ENCODE assay signal across 8 mouse cellular contexts in genomic region chr5:140662741-140663592, GRCm38 (mm10). TPM values are rescaled to one million over a fixed set of nuclear protein-coding genes. Genes with fewer than 3 reads are reported as not detected.
DNase-seq lines count a peak whose midpoint lies in the region; ATAC-seq and TF ChIP-seq lines count a peak whose summit lies in the region.

No protein-coding gene starts in this region.

- H3K4me2 ChIP-seq in lung, embryonic 14.5 days: no peak overlapping the region

- no peak for TF ChIP-seq CTCF in lung, embryonic 14.5 days (IDR thresholded peaks at IDR 0.05; ENCODE audit: low read depth)

- 0 out of 2 replicates have a peak overlapping the region, but pooled peaks have one; percentile 14 for H3K9ac ChIP-seq in lung, embryonic 14.5 days

- no peaks in the 10 kb centered on the region for H3K36me3 ChIP-seq in lung, embryonic 14.5 days (ENCODE audit: insufficient read depth)
- peaks cover 22% of the 10 kb centered on the region for H3K36me3 ChIP-seq in forebrain, embryonic 10.5 days (replicated peaks)

- no peaks in the 10 kb centered on the region for H3K4me1 ChIP-seq in lung, embryonic 14.5 days (ENCODE audit: insufficient read depth)
- peaks cover 60% of the 10 kb centered on the region for H3K4me1 ChIP-seq in forebrain, embryonic 10.5 days

- H3K9me3 ChIP-seq in lung, embryonic 14.5 days (ENCODE audit: low read depth, low read length): no peaks in the 10 kb centered on the region
- H3K9me3 ChIP-seq in forebrain, embryonic 10.5 days: no peaks in the 10 kb centered on the region

- WGBS in lung, embryonic 14.5 days: 65% methylated on average over 17 of the region's 17 CpGs
- whole genome bisulfite sequencing in forebrain, embryonic 10.5 days: 76% methylated on average over 17 of the region's 17 CpGs

- DNase-seq in cerebellum, adult 18-20 months: peak; percentile 23 to 26
- DNase-seq in cerebellum, postnatal 4 days (ENCODE audit: low spot score in 2 of 2): no peak
- DNase-seq in lung, embryonic 14.5 days: no peak
- no peak for DNase-seq in lung, postnatal 25 days (ENCODE audit: low spot score)
- no peak for DNase-seq in forebrain, embryonic 10.5 days (ENCODE audit: extremely low spot score, low spot score)
- no peak for DNase-seq in gastrocnemius, postnatal 10 days
- DNase-seq in gastrocnemius, postnatal 25 days: no peak

- no peak overlapping the region for H3K4me3 ChIP-seq in lung, embryonic 14.5 days (ENCODE audit: low read depth, low read length)
- H3K4me3 ChIP-seq in forebrain, embryonic 10.5 days: no peak overlapping the region

- no peak overlapping the region for H3K27ac ChIP-seq in lung, embryonic 14.5 days (ENCODE audit: low read depth)
- H3K27ac ChIP-seq in forebrain, embryonic 10.5 days: peak overlapping the region; percentile 65

- H3K27me3 ChIP-seq in lung, embryonic 14.5 days (ENCODE audit: insufficient read depth, low read length): no peaks in the 10 kb centered on the region
- H3K27me3 ChIP-seq in forebrain, embryonic 10.5 days (ENCODE audit: poor library complexity, severe bottlenecking): no peaks in the 10 kb centered on the region

- ATAC-seq in lung, embryonic 14.5 days (ENCODE audit: insufficient read depth): peak; percentile 16; the same call in 1 of the 2 replicates
- peak; percentile 63 for ATAC-seq in megakaryocyte progenitor cell, adult 5-6 weeks (replicated peaks; ENCODE audit: poor library complexity)

RNA-seq across cellular contexts. Expression of gene Ttyh3, which starts 14.1 kb away (rescaled TPM):
- polyA plus RNA-seq in lung, embryonic 14.5 days (2014; fragmentation: Nextera tagmentation; extraction: Ambion mirVana): 56.4 and 61.6 TPM in 2 replicates
- polyA plus RNA-seq in forebrain, embryonic 10.5 days (2016; fragmentation: Nextera tagmentation; extraction: Ambion mirVana): 31.6 and 35.7 TPM in 2 replicates
- total RNA-seq in megakaryocyte progenitor cell, adult 5-6 weeks (2015): 31.4 and 35.8 TPM in 2 replicates
- 8.1 and 10.2 TPM in 2 replicates for total RNA-seq in megakaryocyte progenitor cell, adult 5-6 weeks (2017)
- 10 to 100 TPM; 33.4 to 42.5 TPM for total RNA-seq in gastrocnemius, postnatal 10 days (2021)
- total RNA-seq in gastrocnemius, postnatal 25 days (2021): 1 to 10 TPM; 6.1 to 7.8 TPM

RNA-seq across cellular contexts. Expression of gene Iqce, which starts 39.2 kb away (rescaled TPM):
- polyA plus RNA-seq in lung, embryonic 14.5 days (2014; fragmentation: Nextera tagmentation; extraction: Ambion mirVana): 21.1 and 25.5 TPM in 2 replicates
- 24.0 and 30.5 TPM in 2 replicates for polyA plus RNA-seq in forebrain, embryonic 10.5 days (2016; fragmentation: Nextera tagmentation; extraction: Ambion mirVana)
- 9.8 and 12.7 TPM in 2 replicates for total RNA-seq in megakaryocyte progenitor cell, adult 5-6 weeks (2015)
- 9.2 and 9.8 TPM in 2 replicates for total RNA-seq in megakaryocyte progenitor cell, adult 5-6 weeks (2017)
- 1 to 10 TPM; 8.3 to 9.0 TPM for total RNA-seq in gastrocnemius, postnatal 10 days (2021)
- total RNA-seq in gastrocnemius, postnatal 25 days (2021): 1 to 10 TPM; 3.4 to 3.9 TPM

RNA-seq across cellular contexts. Expression of gene Brat1, which starts 41.8 kb away (rescaled TPM):
- polyA plus RNA-seq in lung, embryonic 14.5 days (2014; fragmentation: Nextera tagmentation; extraction: Ambion mirVana): 19.8 and 21.2 TPM in 2 replicates
- polyA plus RNA-seq in forebrain, embryonic 10.5 days (2016; fragmentation: Nextera tagmentation; extraction: Ambion mirVana): 21.5 and 23.6 TPM in 2 replicates
- 6.2 and 6.4 TPM in 2 replicates for total RNA-seq in megakaryocyte progenitor cell, adult 5-6 weeks (2015)
- 11.1 and 12.2 TPM in 2 replicates for total RNA-seq in megakaryocyte progenitor cell, adult 5-6 weeks (2017)
- total RNA-seq in gastrocnemius, postnatal 10 days (2021): 1 to 10 TPM; 8.9 to 9.4 TPM
- total RNA-seq in gastrocnemius, postnatal 25 days (2021): 1 to 10 TPM; 4.8 to 5.8 TPM

RNA-seq across cellular contexts. Expression of gene Lfng, which starts 55.8 kb away (rescaled TPM):
- polyA plus RNA-seq in lung, embryonic 14.5 days (2014; fragmentation: Nextera tagmentation; extraction: Ambion mirVana): 20.5 and 22.0 TPM in 2 replicates
- 33.1 and 33.3 TPM in 2 replicates for polyA plus RNA-seq in forebrain, embryonic 10.5 days (2016; fragmentation: Nextera tagmentation; extraction: Ambion mirVana)
- total RNA-seq in megakaryocyte progenitor cell, adult 5-6 weeks (2015): 4.8 and 5.6 TPM in 2 replicates
- total RNA-seq in megakaryocyte progenitor cell, adult 5-6 weeks (2017): 13.4 and 15.2 TPM in 2 replicates
- total RNA-seq in gastrocnemius, postnatal 10 days (2021): 1 to 10 TPM; 7.1 to 9.0 TPM
- total RNA-seq in gastrocnemius, postnatal 25 days (2021): 1 to 10 TPM; 2.7 to 5.5 TPM

Comparison
In these comparisons a context has a peak if more than half of its experiments do, and no peak if none do; other contexts are left out.
1. DNase-seq: peak in cerebellum, adult 18-20 months (2 of 2); none in cerebellum, postnatal 4 days (0 of 2), lung, embryonic 14.5 days (single experiment), lung, postnatal 25 days (single experiment), forebrain, embryonic 10.5 days (single experiment), gastrocnemius, postnatal 10 days (single experiment) and gastrocnemius, postnatal 25 days (single experiment).